Mouse (Mus musculus): ENCODE measurements at regions not wholly inside any gene's neighbourhood (a gene's known extent, or its start where the extent isn't known, plus 50 kb on each side); places are given as distances from the start of the nearest gene placed in this dataset.

DNA sequence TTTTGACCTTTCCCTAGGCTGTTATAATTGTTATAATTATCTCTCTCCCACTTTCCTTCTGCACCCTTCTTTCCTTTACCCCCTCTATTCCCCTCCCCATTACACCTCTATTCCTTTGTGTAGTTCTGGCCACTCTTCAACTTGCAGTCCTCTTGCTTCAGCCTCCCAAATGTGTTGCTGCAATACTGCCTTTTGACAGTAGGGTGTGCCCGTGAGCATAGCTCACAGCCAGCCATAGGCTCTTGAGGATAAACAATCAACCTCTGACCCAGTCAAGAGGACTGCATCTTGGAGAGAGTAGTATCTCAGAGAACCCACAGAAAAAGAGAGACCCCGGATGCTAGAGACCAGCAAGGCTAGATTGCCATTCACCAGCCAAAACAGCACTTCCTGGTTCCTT, 184.9 kb upstream of the 4930535I16Rik start:
- DNase-seq (ENCODE audit: low read depth in 1 of 2, low spot score in 2 of 2): no peak

DNA sequence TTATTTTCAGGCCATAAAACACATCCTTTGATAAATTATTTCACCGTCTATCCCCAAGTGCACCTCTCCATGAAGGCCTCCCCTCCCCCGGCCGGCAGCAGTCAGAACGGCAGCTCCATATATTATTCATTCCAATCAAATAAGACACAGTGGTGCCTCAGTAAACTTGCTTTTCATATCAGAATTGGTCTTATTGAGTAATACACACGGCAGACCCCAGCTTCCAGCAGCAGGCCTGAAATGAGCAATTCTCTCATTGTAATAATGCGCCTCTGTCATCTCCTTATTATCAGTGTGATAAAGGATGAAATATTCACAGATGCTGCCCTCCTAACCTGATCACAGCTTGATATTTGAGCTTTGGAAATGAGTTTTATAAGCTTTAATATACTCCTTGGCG, 169.0 kb upstream of the 4930535I16Rik start:
- DNase-seq (ENCODE audit: low read depth in 1 of 2, low spot score in 2 of 2): no peak

DNA sequence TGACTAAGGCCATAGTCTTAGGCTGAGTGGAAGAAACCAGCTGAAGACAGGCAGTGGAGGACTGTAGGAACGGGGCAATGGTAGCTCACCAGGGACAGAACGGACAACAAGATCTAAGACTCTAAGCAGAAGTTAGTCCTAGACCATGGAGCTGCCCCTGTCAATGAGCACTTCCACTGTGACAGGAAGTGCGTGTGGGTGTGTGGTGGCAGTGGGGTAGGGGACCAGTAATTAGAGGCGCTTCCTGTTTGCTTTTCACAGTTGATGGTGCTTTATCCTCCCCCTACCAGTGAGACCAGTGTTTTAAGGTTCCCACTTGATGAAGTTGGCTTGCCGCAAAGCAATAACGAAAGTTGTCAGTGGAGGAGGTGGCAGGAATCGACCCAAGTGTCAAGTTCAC, 168.4 kb upstream of the 4930535I16Rik start:
- DNase-seq (ENCODE audit: low read depth in 1 of 2, low spot score in 2 of 2): no peak

DNA sequence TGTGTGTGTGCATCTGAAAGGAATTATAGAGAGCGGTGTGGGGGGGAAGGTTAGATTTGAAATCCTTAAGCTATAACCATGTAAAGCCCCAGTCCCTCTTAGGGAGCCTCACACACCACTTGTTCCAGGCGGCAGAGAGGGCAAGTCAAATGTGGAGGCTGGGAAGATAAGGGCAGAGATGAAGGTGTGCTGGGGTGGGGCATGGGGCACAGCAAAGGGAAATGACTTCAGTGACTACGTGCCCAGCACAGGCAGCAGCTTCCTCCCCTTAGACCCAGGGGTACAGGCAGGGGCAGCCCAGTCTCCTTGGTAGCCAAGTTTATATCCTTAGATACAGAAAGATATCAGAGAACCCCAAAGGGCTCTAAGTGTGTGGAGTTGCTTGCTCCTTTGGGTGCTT, 161.8 kb upstream of the 4930535I16Rik start:
- no peak for DNase-seq (ENCODE audit: low read depth in 1 of 2, low spot score in 2 of 2)

DNA sequence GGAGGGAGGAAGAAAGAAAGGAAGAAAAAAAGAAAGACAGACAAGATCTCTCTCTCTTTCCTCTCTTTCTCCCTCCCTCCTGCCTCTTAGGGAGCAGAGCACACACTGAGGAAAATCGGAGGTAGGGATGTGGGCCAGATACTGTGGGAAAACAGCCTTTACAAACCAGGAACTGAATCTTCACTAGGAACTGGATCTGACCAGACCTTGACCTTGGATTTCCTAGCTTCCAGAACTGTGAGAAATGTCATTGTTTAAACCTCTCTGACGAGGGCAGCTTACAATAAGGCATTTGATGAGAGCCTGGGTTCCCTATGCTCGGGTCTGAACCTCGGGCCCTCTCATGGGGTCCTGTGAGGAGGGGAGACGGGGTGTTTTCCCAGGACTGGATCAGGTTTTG, 157.7 kb upstream of the 4930535I16Rik start:
- no peak for DNase-seq (ENCODE audit: low read depth in 1 of 2, low spot score in 2 of 2)

DNA sequence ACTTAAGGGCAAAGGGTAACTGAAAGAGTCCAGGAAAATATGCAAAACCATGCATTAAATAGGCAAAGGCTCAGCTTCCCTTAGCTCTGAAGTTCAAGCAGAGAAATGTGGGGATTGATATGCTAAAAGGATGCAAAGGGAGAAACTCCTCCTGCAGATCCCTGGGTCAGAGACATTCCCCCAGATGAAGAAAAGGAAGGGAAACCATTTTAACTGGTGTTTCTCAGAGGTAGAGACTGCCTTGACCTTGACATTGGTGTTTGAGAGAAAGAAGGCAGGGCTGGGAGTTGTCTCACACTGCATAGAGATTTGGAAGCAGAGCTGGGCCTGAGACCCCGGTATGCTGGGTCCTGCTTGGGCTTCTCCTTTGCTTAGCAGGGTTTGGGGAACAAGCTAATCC, 155.8 kb upstream of the 4930535I16Rik start:
- no peak for DNase-seq (ENCODE audit: low read depth in 1 of 2, low spot score in 2 of 2)

DNA sequence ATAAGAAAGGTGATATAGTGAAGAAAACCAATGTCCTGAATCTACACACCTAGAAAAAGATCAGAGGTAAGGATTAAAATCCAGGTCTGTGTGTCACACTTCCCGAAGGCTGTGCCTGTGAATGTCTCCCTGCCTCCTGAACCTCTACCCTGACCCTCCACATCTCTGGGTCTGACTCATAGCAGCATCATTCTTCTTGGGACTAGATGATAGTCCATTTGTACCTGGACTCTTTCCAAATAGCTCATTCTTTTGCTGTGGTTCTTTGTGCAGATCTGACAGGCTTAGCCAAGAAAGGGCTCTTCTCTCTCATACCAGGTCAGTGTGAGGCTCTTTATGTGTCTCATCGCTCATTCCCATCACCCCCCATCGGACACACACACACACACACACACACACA, 146.8 kb upstream of the 4930535I16Rik start:
- DNase-seq (ENCODE audit: low read depth in 1 of 2, low spot score in 2 of 2): no peak

DNA sequence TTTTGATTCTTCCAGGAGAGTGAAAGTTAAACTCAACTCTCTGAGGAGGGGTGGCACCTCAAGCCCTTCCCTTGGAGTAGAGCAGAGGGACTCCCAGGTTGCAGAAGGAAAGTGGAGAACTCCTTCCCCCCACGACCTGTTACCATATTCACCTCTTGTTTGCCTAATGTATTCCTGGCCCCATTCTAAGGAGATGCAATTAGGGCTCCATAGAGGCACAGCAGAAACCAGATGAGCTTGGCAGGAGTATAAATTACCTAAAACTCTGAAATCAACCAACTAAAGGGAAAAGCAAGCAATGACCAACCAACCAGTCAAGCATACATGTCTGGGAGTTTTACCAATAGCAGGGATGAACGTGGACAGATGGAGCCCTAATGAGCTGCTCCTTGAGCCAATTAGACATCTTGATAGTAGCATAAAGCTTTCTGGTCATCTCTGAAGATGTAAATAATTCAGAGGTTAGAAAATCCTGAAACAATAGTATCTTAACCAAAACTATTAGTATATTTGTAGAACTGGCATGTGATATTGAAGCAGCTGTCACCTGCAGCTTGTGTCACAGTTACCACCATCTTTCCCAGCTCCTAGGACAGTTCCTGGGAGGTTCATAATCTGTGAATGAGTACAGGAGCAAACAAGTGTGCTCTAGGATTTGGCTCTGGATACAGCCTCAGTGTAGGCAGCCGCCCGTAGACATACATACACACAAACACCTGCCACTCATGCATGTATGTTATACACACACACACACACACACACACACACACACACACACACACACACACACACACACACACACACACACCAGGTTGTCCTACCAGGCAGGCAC, 145.7 kb upstream of the 4930535I16Rik start:
- no peak for DNase-seq (ENCODE audit: low read depth in 1 of 2, low spot score in 2 of 2)

DNA sequence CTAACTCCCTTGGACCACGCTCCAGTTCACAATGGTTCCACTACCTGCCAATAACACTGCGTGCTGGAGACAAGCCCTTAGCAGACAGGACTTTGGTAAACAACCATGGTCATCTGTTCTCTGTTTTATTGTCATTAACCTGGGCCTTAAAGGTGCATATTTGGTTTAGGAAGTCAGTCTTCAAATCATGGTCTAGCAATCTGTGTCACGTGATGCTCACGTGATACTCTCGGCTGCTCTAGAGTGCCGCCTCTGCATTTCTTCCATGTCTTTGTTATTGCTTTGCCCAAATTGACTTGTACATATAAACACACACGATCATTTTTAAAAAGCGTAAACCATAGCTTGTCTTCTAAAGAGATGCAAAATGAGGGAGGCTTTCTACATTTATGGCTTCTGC, 139.8 kb upstream of the 4930535I16Rik start:
- DNase-seq (ENCODE audit: low read depth in 1 of 2, low spot score in 2 of 2): no peak

DNA sequence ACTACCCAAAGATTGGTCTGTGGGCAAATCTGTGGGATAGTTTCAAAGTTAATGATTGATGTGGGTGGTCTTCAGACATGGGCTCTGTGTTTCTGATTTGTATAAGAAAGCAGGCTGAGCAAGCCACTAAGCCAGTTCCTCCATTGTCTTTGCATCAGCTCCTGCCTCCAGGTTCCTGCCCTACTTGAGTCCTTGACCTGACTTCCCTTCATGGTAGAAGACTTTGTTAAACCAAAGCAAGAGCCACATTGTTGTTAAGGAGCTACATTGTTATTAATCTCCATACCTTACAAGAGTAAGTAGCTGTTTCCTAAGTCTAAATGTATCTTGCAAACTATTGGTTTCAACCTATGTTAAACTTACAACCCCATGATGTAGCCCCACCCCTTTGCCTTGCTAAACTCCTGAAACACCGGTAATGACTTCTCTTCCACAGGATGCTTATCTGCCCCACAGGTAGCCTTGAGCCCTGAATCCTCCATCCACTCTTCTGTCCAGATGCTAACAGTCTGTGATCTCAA, 136.5 kb upstream of the 4930535I16Rik start:
- DNase-seq (ENCODE audit: low read depth in 1 of 2, low spot score in 2 of 2): no peak

DNA sequence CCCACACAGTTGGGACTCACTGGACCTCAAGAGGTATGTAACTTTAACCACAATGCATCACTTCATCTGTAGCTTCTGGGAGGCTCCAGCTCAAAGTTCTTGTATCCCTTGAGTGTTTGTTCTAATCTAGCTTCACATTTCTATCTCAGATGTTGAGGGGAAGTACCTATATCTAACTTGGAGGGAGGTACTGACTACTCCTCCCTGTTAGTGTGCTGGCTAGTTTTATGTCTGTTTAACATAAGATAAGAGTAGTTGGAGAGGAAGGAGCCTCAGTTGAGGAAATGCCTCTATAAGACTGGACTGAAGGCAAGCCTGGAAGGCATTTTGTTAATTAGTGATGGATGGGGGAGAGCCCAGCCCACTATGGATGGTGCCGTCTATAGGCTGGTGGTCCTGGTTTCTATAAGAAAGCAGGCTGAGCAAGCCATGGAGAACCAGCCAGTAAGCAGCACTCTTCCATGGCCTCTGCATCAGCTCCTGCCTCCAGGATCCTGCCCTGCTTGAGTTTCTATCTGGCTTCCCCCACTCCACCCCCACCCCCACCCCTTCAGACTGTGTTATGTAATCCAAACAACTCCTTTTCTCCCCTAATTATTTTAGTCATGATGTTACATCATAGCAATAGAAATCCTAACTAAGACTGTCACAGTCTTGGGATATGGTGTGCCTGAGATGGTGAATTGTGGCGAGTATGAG, 135.7 kb upstream of the 4930535I16Rik start:
- DNase-seq (ENCODE audit: low read depth in 1 of 2, low spot score in 2 of 2): no peak

DNA sequence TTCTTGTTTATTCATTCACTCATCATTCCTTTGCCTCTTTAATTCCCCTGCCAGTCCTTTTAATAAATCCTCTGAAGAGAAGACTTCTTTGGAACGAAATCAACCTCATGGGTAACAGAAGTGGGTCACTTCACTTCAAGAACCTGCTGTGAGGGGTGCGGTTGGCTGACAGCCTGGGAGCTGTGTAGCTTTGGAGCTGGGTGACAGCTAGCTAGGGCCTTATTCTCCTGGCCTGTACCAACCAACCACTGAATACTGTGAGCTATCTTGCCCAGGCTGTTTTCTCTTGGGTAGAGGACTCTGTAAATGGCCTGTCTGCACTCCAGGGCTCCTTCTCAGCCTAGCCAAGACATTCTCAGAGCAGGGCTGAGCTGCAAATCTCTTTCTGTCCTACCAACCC, 134.6 kb upstream of the 4930535I16Rik start:
- DNase-seq (ENCODE audit: low read depth in 1 of 2, low spot score in 2 of 2): no peak

DNA sequence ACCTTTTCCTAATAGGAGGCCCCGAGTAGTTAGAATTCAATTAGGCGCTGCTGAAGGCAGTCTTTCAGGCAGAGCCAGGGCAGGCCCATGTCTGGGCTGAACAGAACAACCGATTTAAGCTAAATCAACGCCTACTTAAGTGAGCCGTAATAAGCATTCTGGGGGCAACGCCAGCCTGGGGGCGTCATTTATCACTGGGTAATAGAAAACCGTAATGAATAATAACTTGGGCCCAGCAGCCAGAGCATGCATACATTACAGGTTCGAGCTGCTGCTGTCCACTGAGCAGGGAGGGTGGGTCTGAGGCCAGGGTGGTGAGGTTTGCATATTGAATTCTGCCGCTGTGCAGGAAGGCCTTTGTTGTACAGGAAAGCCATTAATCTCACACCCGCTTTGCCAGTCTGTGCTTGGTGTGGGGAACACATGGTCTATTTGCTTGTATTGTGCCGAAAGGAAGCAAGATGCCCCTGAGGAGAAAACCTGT, 130.6 kb upstream of the 4930535I16Rik start:
- no peak for DNase-seq (ENCODE audit: low read depth in 1 of 2, low spot score in 2 of 2)

DNA sequence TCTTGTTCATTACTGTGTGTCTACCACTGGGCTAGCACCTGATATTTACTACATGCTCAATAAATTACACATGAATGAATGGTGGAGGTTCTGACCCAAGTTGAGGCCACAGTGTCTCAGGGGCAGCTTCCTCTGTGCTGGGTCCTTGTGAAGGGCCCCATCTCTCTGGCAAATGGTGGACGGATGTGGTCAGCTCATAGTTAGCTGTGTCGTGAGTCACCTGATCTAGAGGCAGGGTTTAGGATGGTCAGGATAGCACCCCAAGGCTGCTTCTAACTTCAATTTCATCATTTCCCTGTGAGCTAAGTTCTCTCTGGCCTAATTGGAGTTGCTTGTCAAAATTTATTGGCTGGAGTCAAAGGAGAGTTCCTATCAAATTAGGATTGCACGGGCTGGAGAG, 130.1 kb upstream of the 4930535I16Rik start:
- DNase-seq (ENCODE audit: low read depth in 1 of 2, low spot score in 2 of 2): no peak

DNA sequence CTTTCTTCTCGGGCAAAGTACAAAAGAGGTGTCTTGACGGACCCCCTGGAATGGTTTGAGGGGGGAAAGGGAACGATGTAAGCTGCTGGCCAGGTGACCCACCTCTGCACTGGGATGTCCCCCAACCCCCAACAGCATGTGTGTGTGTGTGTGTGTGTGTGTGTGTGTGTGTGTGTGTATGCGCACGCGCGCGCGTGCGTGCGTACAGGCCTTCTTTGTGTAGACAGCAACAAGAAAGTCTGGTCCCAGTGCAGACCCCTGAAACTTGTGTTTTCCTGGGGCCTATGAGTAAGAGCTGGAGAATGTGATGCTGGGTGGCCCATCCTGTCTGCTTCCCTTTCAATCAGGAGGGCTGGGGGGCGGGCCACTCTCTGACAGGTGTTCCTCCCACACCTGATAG, 118.7 kb upstream of the 4930535I16Rik start:
- no peak for DNase-seq (ENCODE audit: low read depth in 1 of 2, low spot score in 2 of 2)

DNA sequence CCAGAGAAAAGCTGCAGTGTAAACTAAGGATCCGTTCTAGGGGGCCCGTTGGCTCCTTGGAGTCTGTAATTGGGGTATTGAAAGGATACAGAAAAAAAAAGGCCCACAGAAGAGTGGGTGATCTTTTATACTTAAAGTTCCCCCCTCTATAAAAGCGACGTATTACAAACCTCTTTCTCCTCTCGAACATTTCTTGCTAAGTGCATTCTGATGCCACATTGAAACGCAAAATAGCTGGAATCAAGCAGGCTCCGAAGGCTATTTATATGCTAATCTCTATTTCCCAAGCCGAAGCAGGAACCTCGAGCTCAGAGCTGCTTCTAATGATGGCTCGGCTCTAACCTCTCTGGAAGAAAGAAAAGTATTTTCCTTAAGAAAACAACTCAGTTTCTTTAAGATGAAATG, 117.8 kb upstream of the 4930535I16Rik start:
- no peak for DNase-seq (ENCODE audit: low read depth in 1 of 2, low spot score in 2 of 2)

DNA sequence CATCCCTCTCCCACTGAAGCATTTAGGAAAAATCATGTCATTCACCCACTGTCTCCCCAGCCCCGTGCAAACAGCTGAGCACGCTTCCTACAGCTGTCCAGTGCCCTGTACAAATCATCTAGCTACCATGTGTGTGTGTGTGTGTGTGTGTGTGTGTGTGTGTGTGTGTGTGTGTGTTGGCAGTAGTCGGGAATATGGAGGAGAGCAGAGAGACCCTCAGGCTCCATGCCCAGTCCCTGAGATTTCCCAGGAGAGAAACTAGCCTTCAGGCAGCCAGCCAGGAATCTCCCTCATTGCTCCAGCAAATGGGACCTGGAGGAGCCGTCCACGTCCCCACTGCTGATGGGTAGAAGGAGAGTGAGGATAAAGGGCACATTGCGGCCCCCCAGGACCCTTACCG, 117.4 kb upstream of the 4930535I16Rik start:
- no peak for DNase-seq (ENCODE audit: low read depth in 1 of 2, low spot score in 2 of 2)

DNA sequence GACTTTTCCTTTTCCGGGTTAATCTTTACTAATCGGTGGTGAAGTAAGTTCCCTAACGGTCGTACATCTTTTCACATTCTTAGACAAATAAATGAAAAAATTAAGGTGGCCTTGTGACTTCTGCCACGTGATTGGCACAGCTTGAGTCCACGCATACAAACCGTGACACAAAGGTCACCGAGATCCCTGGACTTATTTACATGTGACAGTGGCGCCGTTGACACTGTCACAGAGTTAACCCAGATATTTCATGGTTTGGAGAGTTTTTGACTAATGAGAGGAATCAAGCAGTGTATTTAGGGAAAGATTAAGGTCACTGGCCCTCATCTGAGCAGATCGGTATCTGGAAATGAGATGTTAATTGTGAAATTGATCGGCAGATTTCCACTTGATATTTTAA, 110.2 kb upstream of the 4930535I16Rik start:
- DNase-seq (ENCODE audit: low read depth in 1 of 2, low spot score in 2 of 2): no peak

DNA sequence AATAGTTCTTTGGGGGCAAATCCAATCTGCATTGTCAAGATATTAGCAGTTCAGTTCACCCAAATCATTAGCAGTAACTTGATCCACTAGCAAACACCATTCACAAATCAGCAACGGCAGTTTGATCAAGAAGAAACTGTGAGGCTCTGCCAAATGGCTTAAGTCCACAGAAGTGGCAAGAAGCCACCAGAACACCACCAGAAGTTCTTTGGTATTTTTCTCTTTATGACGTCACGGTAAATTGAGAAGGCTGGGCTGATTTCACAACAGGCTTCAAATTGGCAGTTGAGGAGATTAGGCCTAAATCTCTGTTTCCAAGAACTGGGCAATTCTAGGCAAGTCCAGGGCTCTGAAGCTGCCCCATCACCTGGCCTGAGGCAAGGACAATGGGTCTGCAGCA, 98.6 kb upstream of the 4930535I16Rik start:
- DNase-seq (ENCODE audit: low read depth in 1 of 2, low spot score in 2 of 2): no peak

DNA sequence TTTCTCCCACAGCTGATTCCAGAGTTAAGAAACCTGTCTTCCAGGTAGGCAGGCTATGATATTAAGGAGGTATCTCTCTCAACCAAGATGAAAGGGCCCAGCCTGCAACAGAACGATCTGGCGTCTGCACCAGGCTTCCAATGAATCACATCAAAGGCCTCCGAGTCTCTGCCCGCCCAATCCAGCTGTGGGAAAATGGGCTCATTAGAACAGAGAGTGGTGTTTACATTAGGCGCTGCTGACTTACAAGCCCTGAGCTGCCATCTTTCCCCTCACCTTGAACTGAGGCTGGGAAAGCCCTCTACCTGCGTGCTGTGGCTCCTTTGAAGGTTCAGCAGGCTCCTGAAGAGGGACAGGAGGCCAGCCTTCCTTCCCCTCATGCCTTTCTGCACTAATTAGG, 97.5 kb upstream of the 4930535I16Rik start:
- no peak for DNase-seq (ENCODE audit: low read depth in 1 of 2, low spot score in 2 of 2)

DNA sequence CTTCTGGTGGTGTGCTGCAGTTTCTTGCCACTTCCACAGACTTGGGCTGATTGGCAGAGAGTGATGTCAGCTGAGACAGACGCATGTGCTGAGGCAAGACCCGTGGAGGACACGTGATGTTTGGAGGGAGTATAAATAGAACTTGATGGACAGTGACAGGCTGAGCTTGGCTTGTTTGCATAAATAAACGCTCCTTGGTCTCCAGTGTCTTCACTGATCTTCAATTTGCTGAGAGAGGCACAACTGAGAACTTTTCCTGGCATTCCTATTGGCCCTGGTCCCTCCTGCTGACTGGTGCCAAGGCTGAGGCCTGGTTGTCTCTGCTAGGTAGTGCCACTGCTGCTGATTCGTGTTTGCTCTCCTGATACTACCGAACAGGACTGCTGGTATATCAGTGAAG, 94.6 kb upstream of the 4930535I16Rik start:
- DNase-seq (ENCODE audit: low read depth in 1 of 2, low spot score in 2 of 2): no peak

DNA sequence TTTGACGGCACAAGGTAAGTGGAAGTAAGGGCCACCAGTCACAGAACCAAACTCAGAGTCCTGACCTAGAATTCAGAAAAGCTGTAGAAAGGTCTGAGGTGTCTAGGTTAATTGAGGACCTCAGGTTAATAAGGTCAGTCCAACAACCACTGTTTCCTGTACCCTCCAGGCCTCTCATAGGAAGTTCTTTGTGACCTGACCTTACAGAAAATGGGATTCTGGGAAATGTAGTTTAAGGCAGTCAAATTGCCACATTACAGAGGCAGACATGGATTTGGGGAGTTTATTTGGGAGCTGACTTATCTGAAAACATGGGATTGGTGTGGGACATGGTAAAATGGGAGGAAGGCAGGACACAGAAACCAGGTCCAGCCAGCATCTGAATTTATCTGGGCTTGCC, 90.9 kb upstream of the 4930535I16Rik start:
- DNase-seq (ENCODE audit: low read depth in 1 of 2, low spot score in 2 of 2): no peak

All from monocyte, adult 2 months (primary cell).